9 mouse cellular contexts compared by ENCODE assay signal in genomic region chr13:60826052-60826451, GRCm38 (mm10). TPM values are rescaled to one million over a fixed set of nuclear protein-coding genes. Genes with fewer than 3 reads are reported as not detected.
DNase-seq lines count a peak whose midpoint lies in the region; ATAC-seq lines count a peak whose summit lies in the region.
"Had no signal": no experiment of that assay in that cellular context is flagged by ENCODE, and none has a peak within 500 bp of the region (broad histone marks: within the 10 kb centered on the region; RNA-seq: fewer than 3 reads in every experiment).

No protein-coding gene starts in this region.

- H3K36me3 ChIP-seq in liver, embryonic 11.5 days (ENCODE audit: control insufficient read depth, insufficient read depth, low read length) = no peaks in the 10 kb centered on the region
- H3K36me3 ChIP-seq in midbrain, embryonic 16.5 days (ENCODE audit: control insufficient read depth, insufficient read depth, low read length) = no peaks in the 10 kb centered on the region

- no peak overlapping the region for H3K9ac ChIP-seq in liver, embryonic 11.5 days (ENCODE audit: low read depth, low read length)
- H3K9ac ChIP-seq in midbrain, embryonic 16.5 days (ENCODE audit: low read depth, low read length) = no peak overlapping the region

- no peak overlapping the region for H3K4me2 ChIP-seq in liver, embryonic 11.5 days
- H3K4me2 ChIP-seq in midbrain, embryonic 16.5 days (ENCODE audit: low read length) = no peak overlapping the region

- peak; percentile 8 for DNase-seq in liver
- no peak for DNase-seq in liver, embryonic 11.5 days (ENCODE audit: low spot score)
- DNase-seq in adrenal gland, postnatal 36 days = peak; percentile 21 to 25
- peak; percentile 17 to 40 for DNase-seq in kidney, postnatal 36 days
- peak; percentile 80 for DNase-seq in thymus, postnatal 14 days
- no peak for DNase-seq in testis, postnatal 14 days (ENCODE audit: low spot score)
- DNase-seq in frontal cortex, postnatal 36 days (ENCODE audit: low spot score in 2 of 2) = no peak
- DNase-seq: left cerebral cortex, postnatal 4 days had no signal

- WGBS in liver, embryonic 11.5 days = 48% methylated on average over 3 of the region's 3 CpGs
- 64% methylated on average over 3 of the region's 3 CpGs for WGBS in midbrain, embryonic 16.5 days

- H3K4me3 ChIP-seq in liver, embryonic 11.5 days (ENCODE audit: low read depth, low read length) = no peak overlapping the region
- H3K4me3 ChIP-seq in midbrain, embryonic 16.5 days (ENCODE audit: low read depth, low read length) = no peak overlapping the region

- H3K27me3 ChIP-seq in liver, embryonic 11.5 days (replicated peaks; ENCODE audit: control insufficient read depth, insufficient read depth, low read length) = no peaks in the 10 kb centered on the region
- H3K27me3 ChIP-seq in midbrain, embryonic 16.5 days (ENCODE audit: control insufficient read depth, insufficient read depth, low read depth, low read length) = no peaks in the 10 kb centered on the region

- no peak for ATAC-seq in liver, embryonic 11.5 days (replicated peaks; ENCODE audit: low FRiP score)
- ATAC-seq in midbrain, embryonic 16.5 days = no peak

- H3K9me3 ChIP-seq in liver, embryonic 11.5 days (ENCODE audit: control insufficient read depth, low read length) = no peaks in the 10 kb centered on the region
- H3K9me3 ChIP-seq in midbrain, embryonic 16.5 days (replicated peaks; ENCODE audit: control insufficient read depth, low read length, poor library complexity, severe bottlenecking) = no peaks in the 10 kb centered on the region

- no peak overlapping the region for H3K27ac ChIP-seq in liver, embryonic 11.5 days (ENCODE audit: low read depth, low read length)
- no peak overlapping the region for H3K27ac ChIP-seq in midbrain, embryonic 16.5 days (ENCODE audit: low read length)

- H3K4me1 ChIP-seq in liver, embryonic 11.5 days (replicated peaks; ENCODE audit: control insufficient read depth, insufficient read depth, low read length) = no peaks in the 10 kb centered on the region
- no peaks in the 10 kb centered on the region for H3K4me1 ChIP-seq in midbrain, embryonic 16.5 days (ENCODE audit: control insufficient read depth, insufficient read depth, low read length)

RNA-seq across cellular contexts. Expression of gene Ctsll3, which starts 23.4 kb away (rescaled TPM):
- not detected in 2 replicates for polyA plus RNA-seq in liver, embryonic 11.5 days (2014; fragmentation: Nextera tagmentation; extraction: Ambion mirVana)
- total RNA-seq in adrenal gland, postnatal 36 days (2021) = not detected
- polyA plus RNA-seq in midbrain, embryonic 16.5 days (2015; fragmentation: Nextera tagmentation; extraction: Ambion mirVana) = not detected in 2 replicates
- total RNA-seq: left cerebral cortex, postnatal 4 days had no signal

RNA-seq across cellular contexts. Expression of gene 4930486L24Rik, which starts 38.2 kb away (rescaled TPM):
- polyA plus RNA-seq in liver, embryonic 11.5 days (2014; fragmentation: Nextera tagmentation; extraction: Ambion mirVana) = 0.18 TPM in 1 of 2 replicates, not detected in the other
- total RNA-seq in adrenal gland, postnatal 36 days (2021) = 100 to 1,000 TPM in 1 of 2 experiments, under 1 TPM in 1; 0.50 to 108 TPM
- not detected in 2 replicates for polyA plus RNA-seq in midbrain, embryonic 16.5 days (2015; fragmentation: Nextera tagmentation; extraction: Ambion mirVana)
- total RNA-seq: left cerebral cortex, postnatal 4 days had no signal

RNA-seq across cellular contexts. Expression of gene BC051665, which starts 39.9 kb away (rescaled TPM):
- not detected in 2 replicates for polyA plus RNA-seq in liver, embryonic 11.5 days (2014; fragmentation: Nextera tagmentation; extraction: Ambion mirVana)
- not detected for total RNA-seq in adrenal gland, postnatal 36 days (2021)
- polyA plus RNA-seq in midbrain, embryonic 16.5 days (2015; fragmentation: Nextera tagmentation; extraction: Ambion mirVana) = not detected in 2 replicates
- total RNA-seq: left cerebral cortex, postnatal 4 days had no signal

Comparison
In these comparisons a context has a peak if more than half of its experiments do, and no peak if none do; other contexts are left out.
1. DNase-seq: peak in liver (single experiment), adrenal gland, postnatal 36 days (2 of 2), kidney, postnatal 36 days (2 of 2) and thymus, postnatal 14 days (single experiment); none in liver, embryonic 11.5 days (single experiment), testis, postnatal 14 days (single experiment) and frontal cortex, postnatal 36 days (0 of 2).